Mouse (Mus musculus): Measurements from ENCODE around the gene Carmil1. TPM values are rescaled to one million over a fixed set of nuclear protein-coding genes. Genes with fewer than 3 reads are reported as not detected.

Gene Carmil1
- polyA plus RNA-seq, 1 experiment from 2014 or later, result 34.3 TPM

DNA sequence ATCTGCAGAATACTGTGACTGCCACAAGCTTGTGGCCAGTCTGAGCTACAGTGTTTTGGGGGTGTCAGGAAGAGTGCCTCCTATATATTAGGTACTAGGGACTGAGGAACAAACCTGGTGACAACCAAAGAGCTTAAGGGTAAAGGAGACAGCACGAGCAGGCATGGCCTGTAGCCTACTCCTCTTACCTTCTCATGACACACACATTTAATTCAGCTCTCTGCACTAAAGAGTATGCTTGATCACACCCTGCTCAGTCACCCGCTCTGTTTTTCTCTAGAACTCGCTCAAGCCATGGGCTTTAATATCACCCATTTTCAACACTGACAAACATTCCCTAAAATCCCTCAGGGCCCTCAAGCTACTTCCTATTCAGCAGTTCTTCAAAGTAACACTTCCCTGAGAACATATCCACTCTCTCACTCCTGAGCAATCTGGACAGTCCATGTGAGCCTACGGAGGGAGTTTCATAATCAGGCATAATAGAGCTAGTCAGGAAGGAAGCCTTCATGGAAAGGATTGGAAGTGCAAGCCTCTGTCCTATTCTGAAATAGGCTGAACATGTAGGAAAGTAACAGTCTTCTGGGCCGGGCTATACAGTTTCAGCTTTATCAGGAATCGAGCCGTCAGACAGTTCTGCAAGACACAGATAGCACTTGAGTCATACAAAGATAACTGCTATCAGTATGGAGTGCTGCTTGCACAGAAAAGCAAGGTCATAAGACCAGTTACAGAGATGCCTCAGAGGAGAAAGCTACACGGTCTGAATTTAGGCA, 121.2 kb downstream of the Carmil1 start:
- WGBS, result 90% methylated on average over 8 of the region's 8 CpGs
- Histone ChIP-seq H3K9ac (no peak overlapping the region), H3K9me3 (replicated peaks) (no peaks in the 10 kb centered on the region), H3K4me3 (no peak overlapping the region), H3K27me3 (no peaks in the 10 kb centered on the region), H3K27ac (no peak overlapping the region), H3K4me2 (replicated peaks) (no peak overlapping the region), H3K4me1 (peaks cover 6% of the 10 kb centered on the region; the same call in 1 of the 2 replicates), H3K36me3 (peaks cover 1% of the 10 kb centered on the region; the same call in 1 of the 2 replicates)
- ATAC-seq (ENCODE audit: low FRiP score), result no peak

DNA sequence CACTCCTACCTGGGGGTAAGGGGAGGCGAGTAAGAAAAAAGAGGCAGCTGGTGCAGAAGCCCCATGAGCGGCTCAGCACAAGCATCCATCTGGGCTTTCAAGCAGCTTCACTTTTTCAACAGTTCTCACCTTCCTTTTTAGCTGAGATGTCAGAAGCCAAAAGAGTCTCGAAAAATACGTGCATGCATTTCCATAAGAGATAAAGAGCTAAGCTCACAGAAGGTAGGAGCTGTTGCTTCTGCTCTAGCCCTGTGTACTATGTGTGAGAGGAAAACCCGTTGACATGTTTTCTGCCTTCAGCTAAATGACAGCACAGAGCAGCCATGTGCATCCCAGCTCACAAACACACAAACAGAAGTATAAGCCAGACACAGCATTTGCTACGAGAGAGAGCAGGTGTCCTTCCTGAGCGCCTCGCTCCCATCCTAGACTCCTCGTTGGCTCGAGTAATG, 123.0 kb downstream of the Carmil1 start:
- no peak for ATAC-seq (ENCODE audit: low FRiP score)
- Histone ChIP-seq H3K4me2 (replicated peaks) (no peak overlapping the region), H3K4me3 (no peak overlapping the region), H3K36me3 (no peaks in the 10 kb centered on the region), H3K9me3 (replicated peaks) (no peaks in the 10 kb centered on the region), H3K4me1 (peaks cover 6% of the 10 kb centered on the region; the same call in 1 of the 2 replicates), H3K27me3 (no peaks in the 10 kb centered on the region), H3K9ac (no peak overlapping the region), H3K27ac (no peak overlapping the region)
- 90% methylated on average over 10 of the region's 10 CpGs for WGBS

DNA sequence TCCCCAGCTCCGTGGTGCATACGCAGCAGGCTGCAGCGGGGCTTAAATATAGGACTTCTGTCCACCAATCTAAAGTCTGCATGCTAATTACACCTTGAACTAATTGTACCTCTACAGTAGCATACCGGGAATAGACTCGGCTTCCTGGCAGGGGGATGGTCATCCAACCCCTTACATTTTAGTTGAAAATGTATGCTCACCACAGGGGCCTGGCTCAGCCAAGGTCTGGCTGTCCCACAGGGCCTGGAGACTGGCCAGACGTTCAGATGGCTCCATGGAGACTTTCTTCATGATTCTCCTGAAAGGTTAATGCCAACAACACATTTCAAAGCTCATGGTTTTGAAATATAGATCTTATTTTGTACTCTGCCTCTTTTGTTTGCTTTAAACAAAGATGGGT, 125.4 kb downstream of the Carmil1 start:
- H3K27ac ChIP-seq, result no peak overlapping the region
- H3K27me3 ChIP-seq, result no peaks in the 10 kb centered on the region
- H3K9ac ChIP-seq, result no peak overlapping the region
- no peaks in the 10 kb centered on the region for H3K36me3 ChIP-seq
- H3K4me1 ChIP-seq, result peaks cover 10% of the 10 kb centered on the region; the same call in 1 of the 2 replicates
- H3K4me3 ChIP-seq, result no peak overlapping the region
- H3K4me2 ChIP-seq (replicated peaks), result no peak overlapping the region
- ATAC-seq (ENCODE audit: low FRiP score), result no peak
- 40% methylated on average over 6 of the region's 6 CpGs for WGBS
- no peaks in the 10 kb centered on the region for H3K9me3 ChIP-seq (replicated peaks)

DNA sequence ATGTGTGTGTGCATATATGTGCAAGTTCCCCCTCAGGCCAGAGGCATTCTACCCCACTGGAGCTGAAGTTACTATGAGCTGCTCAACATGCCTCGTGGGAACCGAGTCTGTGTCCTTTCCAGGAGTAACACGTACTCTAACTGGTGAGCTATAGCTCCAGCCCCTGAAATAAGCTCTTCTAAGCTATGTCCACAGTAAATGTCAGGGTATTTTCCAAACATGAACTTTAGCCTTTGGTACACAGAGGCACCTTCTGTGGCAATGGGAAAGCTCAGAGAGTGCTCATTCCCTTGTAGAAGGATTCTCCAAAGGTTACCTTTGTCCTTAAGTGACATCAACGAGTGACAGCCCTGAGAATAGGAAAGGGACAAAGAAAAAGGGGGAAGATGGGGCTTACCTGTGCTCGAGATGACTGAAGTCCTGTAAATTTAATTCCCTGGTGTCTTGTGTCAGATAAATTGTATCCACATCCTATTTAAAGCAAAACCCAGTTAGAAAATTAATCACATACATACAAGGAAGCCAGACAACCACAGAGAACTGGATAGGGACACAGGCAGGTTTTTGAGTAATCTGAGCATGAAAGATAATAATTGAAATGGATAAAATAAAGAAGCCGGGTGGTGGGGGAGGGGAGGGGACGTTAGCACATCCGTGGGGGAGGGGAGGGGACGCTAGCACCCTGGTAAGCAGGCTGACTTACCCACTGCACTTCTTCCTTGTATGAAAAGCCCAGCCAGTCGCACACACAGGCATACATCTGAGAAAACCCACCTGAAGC, 126.1 kb downstream of the Carmil1 start:
- no peaks in the 10 kb centered on the region for H3K27me3 ChIP-seq

DNA sequence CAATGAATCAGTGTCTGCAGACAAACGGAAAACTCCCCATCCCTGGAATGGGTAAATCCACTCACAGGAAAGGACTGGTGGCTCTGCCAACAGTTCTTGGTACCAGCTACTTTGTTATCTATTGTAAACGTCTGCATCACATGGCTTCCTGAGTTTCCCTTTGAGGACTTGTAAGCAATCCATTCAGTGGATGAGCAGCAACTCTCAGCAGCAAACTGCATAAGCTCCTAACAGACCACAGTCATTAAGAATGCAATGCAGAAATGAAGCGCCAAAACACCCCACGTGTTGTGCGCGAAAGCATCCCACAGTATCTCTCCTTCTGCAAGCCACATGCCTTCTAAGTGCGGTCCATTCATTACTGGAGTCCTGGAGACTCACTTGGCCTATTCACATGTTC, 128.0 kb downstream of the Carmil1 start:
- Histone ChIP-seq H3K27ac (no peak overlapping the region), H3K4me1 (peaks cover 10% of the 10 kb centered on the region; the same call in 1 of the 2 replicates), H3K9ac (no peak overlapping the region), H3K27me3 (no peaks in the 10 kb centered on the region), H3K9me3 (replicated peaks) (no peaks in the 10 kb centered on the region), H3K4me3 (no peak overlapping the region), H3K4me2 (replicated peaks) (no peak overlapping the region), H3K36me3 (no peaks in the 10 kb centered on the region)
- no peak for ATAC-seq (ENCODE audit: low FRiP score)
- WGBS, result 76% methylated on average over 7 of the region's 7 CpGs

More for the DNA sequence above, 126.1 kb downstream of the Carmil1 start:
- Histone ChIP-seq H3K36me3 (no peaks in the 10 kb centered on the region), H3K9ac (no peak overlapping the region), H3K9me3 (replicated peaks) (no peaks in the 10 kb centered on the region), H3K27ac (no peak overlapping the region), H3K4me1 (peaks cover 10% of the 10 kb centered on the region; the same call in 1 of the 2 replicates), H3K4me3 (no peak overlapping the region), H3K4me2 (replicated peaks) (no peak overlapping the region)
- ATAC-seq (ENCODE audit: low FRiP score), result no peak
- 54% methylated on average over 10 of the region's 10 CpGs for WGBS

GRCm38 (mm10) chr13:24151335-24151734, 129.3 kb downstream of the Carmil1 start:
- no peaks in the 10 kb centered on the region for H3K27me3 ChIP-seq
- H3K9me3 ChIP-seq (replicated peaks), result no peaks in the 10 kb centered on the region
- ATAC-seq (ENCODE audit: low FRiP score), result no peak
- WGBS, result 35% methylated on average over 6 of the region's 6 CpGs
- no peak overlapping the region for H3K4me2 ChIP-seq (replicated peaks)
- H3K9ac ChIP-seq, result no peak overlapping the region
- H3K4me1 ChIP-seq, result peaks cover 10% of the 10 kb centered on the region; the same call in 1 of the 2 replicates
- no peak overlapping the region for H3K4me3 ChIP-seq
- H3K27ac ChIP-seq, result no peak overlapping the region
- no peaks in the 10 kb centered on the region for H3K36me3 ChIP-seq

DNA sequence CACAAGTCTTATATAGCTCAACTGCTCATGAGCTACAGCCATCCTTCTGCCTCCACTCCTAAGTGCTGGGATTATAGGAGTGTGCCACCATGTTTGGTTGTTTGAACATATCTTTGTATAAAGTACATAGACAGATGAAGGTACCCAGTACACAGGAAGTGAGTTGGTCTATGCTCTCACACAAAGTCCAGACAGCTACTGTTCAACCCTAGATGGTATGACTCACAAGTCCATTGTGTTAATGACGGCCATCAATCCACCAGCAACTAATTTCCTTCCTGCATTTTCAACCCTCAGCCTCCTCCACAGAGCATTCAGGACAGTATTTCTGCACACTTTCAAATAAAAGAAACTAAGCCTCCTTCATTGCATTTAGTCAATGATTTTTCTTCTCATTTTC, 132.0 kb downstream of the Carmil1 start:
- Histone ChIP-seq H3K27me3 (no peaks in the 10 kb centered on the region), H3K4me1 (peaks cover 5% of the 10 kb centered on the region; the same call in 1 of the 2 replicates), H3K27ac (no peak overlapping the region), H3K9me3 (replicated peaks) (no peaks in the 10 kb centered on the region), H3K9ac (no peak overlapping the region), H3K4me2 (replicated peaks) (no peak overlapping the region), H3K4me3 (no peak overlapping the region), H3K36me3 (no peaks in the 10 kb centered on the region)
- no peak for ATAC-seq (ENCODE audit: low FRiP score)
- WGBS, result 80% methylated on average over 1 of the region's 1 CpGs

GRCm38 (mm10) chr13:24147006-24147405, 133.6 kb downstream of the Carmil1 start:
- Histone ChIP-seq H3K9me3 (replicated peaks) (no peaks in the 10 kb centered on the region), H3K36me3 (no peaks in the 10 kb centered on the region), H3K4me2 (replicated peaks) (no peak overlapping the region), H3K27ac (no peak overlapping the region), H3K4me3 (no peak overlapping the region), H3K27me3 (no peaks in the 10 kb centered on the region), H3K9ac (no peak overlapping the region), H3K4me1 (peaks cover 5% of the 10 kb centered on the region; the same call in 1 of the 2 replicates)
- 68% methylated on average over 3 of the region's 3 CpGs for WGBS
- no peak for ATAC-seq (ENCODE audit: low FRiP score)

DNA sequence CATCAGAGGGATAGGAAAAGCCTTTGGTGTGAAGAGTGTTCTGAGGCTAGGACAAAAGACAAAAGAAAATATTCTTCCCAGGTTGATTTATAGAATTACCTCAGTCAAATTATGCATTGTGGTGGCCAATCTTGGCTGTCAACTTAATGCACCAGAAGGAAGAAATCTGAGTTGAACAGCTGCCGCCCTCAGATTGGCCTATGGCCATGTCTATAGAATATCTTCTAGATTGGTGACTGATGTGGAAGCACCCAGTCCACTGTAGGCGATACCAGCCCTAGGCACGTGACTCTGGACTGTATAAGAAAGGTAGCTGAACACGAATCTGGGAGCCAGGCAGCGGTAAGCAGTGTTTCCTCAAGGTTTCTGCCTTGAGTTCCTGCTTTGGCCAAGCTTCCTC, 134.1 kb downstream of the Carmil1 start:
- Histone ChIP-seq H3K4me2 (replicated peaks) (no peak overlapping the region), H3K9ac (no peak overlapping the region), H3K9me3 (replicated peaks) (no peaks in the 10 kb centered on the region), H3K4me3 (no peak overlapping the region), H3K4me1 (no peaks in the 10 kb centered on the region; the same call in 1 of the 2 replicates), H3K27me3 (no peaks in the 10 kb centered on the region), H3K36me3 (no peaks in the 10 kb centered on the region), H3K27ac (no peak overlapping the region)
- ATAC-seq (ENCODE audit: low FRiP score), result no peak
- 94% methylated on average over 5 of the region's 5 CpGs for WGBS

DNA sequence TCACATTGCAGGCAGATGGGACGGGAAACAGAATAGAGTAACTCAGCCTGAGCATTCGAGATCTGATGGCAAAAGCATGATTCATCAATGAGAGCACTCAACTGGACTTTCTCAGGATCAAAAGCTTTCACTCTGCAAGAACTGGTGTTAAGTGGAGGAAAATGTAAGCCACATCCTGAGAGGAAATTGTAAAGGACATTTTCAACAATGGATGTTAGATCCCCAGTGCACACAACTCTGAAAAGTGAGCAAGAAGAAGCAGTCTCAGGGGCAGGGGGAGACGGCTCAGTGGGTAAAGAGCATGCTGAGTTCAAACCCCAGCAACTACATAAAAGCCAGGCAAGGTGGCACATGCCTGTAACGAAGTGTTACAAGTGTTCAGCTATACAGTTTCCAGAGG, 135.7 kb downstream of the Carmil1 start:
- Histone ChIP-seq H3K9ac (no peak overlapping the region), H3K9me3 (replicated peaks) (no peaks in the 10 kb centered on the region), H3K36me3 (no peaks in the 10 kb centered on the region), H3K4me2 (replicated peaks) (no peak overlapping the region), H3K4me1 (no peaks in the 10 kb centered on the region), H3K27me3 (no peaks in the 10 kb centered on the region), H3K4me3 (no peak overlapping the region), H3K27ac (no peak overlapping the region)
- no peak for ATAC-seq (ENCODE audit: low FRiP score)
- WGBS, result 73% methylated on average over 4 of the region's 4 CpGs

GRCm38 (mm10) chr13:24144141-24144540, 136.5 kb downstream of the Carmil1 start:
- Histone ChIP-seq H3K9ac (no peak overlapping the region), H3K4me1 (no peaks in the 10 kb centered on the region), H3K27me3 (no peaks in the 10 kb centered on the region), H3K4me2 (replicated peaks) (no peak overlapping the region), H3K36me3 (no peaks in the 10 kb centered on the region), H3K27ac (no peak overlapping the region), H3K4me3 (no peak overlapping the region), H3K9me3 (replicated peaks) (no peaks in the 10 kb centered on the region)
- 84% methylated on average over 2 of the region's 2 CpGs for WGBS
- no peak for ATAC-seq (ENCODE audit: low FRiP score)

- ATAC-seq (ENCODE audit: low FRiP score), result no peak
- Histone ChIP-seq H3K27ac (no peak overlapping the region), H3K4me3 (no peak overlapping the region), H3K36me3 (no peaks in the 10 kb centered on the region), H3K27me3 (no peaks in the 10 kb centered on the region), H3K9me3 (replicated peaks) (no peaks in the 10 kb centered on the region), H3K9ac (no peak overlapping the region), H3K4me2 (replicated peaks) (no peak overlapping the region), H3K4me1 (peaks cover 21% of the 10 kb centered on the region)
- WGBS, result 90% methylated on average over 5 of the region's 5 CpGs
Observed at GRCm38 (mm10) chr13:24136836-24137235, 143.8 kb downstream of the Carmil1 start.

Data from hindbrain, embryonic 12.5 days (tissue).